Mouse (Mus musculus) adrenal gland, postnatal 10 days (tissue): ENCODE measurements around the gene Alg3. TPM values are rescaled to one million over a fixed set of nuclear protein-coding genes. Genes with fewer than 3 reads are reported as not detected.

Experiments used
- DNase-seq: peaks from one replicate; pipeline ENCODE4 v3.0.0; 2021; ENCODE audit warnings: mixed read lengths
- microRNA-seq: library from miRNA; unstranded; fragments of <30 nt; microRNA quantifications from one replicate; pipeline ENCODE4 v1.2.0, GENCODE M21; 2021
- total RNA-seq, 2 experiments: library from RNA; stranded (reverse); gene quantifications; 2 replicates each; pipeline ENCODE4 v1.2.3; 2021

Alg3 gene
- total RNA-seq, 2 experiments from 2014 or later, result 16.8 to 17.9 TPM

DNA sequence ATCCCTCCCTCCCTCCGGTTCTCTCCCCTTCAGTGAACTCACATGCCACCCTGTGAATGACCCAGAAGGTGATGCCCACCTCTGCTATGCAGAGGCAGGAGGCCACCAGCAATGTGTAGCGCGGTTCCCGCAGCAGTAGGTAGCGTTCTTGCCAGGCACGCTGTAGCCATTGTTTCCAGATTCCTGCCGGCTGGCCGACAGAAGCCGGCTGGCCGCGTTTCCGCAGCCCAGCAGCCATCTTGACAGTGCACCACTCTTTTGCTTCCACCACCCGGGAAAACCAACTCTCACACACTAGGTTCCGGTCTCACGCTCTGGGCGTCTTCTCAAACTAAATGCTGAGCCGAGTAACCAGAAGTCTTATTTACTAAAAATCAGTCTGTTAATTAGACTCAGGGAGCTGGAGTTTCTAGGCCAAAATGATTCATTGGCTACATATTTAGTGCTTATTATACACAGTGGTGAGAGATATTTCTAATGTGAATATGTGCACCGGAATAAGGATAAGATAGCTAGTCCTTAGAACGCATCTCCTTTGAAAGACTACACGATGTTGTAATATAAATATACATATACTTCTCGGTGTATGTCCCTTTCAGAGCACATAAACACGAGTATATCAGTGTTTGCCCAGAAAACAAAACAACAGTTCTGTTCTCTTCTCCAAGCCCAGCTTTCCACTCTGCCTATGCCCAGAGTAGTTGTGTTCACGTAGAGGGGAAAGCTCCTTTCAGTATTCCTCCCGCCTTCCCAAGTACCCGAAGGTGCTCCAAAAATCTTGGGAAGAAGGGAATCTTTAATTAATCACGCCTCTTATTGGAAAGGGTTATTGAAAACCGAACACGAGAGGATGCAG, 806 bp downstream of the Alg3 start:
- peak; percentile 83 for DNase-seq

DNA sequence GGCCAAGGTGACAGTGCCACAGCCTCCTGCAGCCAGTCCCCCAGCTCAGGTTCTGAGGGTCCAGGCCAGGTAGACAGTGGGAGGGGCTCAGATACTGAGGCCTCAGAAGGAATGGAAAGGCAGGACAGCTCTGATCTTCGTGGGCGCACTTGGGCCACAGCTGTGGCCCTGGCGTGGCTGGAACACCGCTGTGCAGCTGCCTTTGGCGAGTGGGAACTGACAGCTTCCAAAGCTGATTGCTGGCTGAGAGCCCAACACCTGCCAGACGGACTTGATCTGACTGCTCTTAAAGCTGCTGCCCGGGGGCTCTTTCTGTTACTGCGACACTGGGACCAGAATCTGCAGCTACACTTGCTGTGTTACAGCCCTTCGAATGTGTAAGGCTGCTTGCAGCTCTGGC, 6.8 kb downstream of the Alg3 start:
- DNase-seq, result no peak

DNA sequence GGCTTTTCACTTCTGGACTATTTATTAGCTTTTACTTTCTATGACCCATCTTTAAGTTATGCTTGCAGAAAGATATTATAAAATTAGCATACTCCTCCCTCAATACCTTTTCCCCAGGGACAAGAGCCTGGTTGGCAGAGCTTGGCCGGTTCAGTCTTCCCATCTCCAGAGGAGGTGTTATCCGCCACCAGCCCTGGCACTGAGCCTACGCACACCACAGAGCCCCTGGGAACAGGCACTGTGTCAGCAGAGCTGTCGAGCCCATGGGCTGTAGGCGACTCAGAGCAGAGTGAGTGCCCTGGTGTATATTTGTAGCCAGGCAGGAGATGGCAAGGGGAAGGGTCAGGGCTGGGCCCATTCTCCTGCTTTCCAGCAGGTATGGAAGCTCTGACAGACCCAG, 11.0 kb downstream of the Alg3 start:
- DNase-seq, result peak; percentile 25

DNA sequence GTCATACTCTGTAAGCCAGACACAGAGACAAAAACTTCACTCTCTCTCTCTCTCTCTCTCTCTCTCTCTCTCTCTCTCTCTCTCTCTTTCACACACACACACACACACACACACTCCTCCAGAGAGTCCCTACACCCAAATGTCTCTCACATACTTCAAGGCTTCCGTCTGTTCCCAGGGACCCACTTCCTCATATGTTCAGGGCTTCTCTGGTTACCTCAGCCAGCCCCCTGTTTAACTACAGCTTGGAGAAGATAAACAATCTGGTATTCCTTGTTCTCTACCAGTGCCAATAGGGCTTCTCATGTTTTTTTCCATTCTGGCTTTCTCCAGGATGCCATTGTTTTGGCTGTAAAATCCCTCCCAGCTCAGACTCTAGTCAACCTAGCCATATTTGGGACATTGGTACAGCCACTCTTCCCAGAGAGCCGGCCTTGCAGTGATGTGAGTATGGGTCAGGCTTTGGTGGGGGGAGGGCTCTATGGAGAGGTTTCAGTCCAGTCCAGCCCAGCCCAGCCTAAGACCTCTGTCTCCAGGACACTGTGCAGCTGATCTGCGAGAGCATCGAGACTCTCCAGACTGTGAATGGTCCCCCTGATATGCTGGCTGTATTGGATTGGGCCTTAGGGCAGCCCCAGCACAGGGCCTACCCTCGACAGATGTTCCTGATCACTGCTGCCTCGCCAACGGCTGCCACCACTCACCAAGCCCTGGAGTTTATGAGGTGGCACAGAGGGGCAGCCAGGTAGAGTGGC, 14.7 kb downstream of the Alg3 start:
- DNase-seq, result no peak

DNA sequence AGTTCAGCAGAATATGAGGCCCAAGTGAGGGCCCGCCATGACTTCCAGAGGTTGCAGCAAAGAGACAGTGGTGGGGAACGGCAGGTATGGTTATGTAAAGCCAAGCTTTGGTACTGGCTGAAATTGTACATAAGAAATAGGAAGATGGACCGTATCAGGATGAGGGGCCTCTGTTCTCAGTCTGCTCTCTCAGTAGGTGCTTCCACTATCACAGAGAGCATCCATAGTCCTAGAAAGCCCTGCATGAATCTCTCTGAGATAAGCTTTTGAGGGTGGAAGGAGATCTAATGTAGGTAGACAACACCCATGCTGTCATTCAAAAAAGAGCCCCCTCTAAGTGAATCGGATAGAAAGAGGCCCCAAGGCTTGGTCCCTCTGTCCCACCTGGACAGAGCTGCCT, 15.8 kb downstream of the Alg3 start:
- DNase-seq, result no peak

DNA sequence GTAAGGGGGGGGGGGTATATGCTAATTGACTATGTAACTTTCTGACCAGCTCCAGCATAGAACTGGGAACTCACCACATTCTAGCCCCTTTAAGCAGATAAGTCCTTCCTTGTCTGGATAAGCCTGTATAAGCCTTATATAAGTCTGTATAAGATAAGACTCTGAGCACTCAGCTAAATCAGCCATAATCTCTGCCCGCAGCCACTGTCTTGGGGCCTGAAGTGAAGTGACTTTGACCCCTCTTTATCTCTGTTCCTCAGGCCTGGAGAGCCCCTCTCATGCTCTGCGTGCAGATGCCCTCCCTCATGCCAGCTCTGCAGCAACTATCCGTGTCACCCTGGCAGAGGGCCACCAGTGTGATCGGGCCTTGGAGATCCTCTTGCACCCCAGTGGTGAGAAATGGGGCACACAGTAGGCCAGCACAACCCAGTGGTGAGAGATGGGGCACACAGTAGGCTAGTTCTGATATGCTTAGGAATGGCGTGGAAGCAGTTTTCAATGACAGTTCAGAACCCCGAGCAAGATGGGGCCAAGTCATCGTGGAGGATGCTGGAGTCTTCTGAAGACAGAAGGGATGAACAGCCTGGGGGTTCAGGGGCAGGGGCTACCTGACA, 16.4 kb downstream of the Alg3 start:
- DNase-seq, result no peak

DNA sequence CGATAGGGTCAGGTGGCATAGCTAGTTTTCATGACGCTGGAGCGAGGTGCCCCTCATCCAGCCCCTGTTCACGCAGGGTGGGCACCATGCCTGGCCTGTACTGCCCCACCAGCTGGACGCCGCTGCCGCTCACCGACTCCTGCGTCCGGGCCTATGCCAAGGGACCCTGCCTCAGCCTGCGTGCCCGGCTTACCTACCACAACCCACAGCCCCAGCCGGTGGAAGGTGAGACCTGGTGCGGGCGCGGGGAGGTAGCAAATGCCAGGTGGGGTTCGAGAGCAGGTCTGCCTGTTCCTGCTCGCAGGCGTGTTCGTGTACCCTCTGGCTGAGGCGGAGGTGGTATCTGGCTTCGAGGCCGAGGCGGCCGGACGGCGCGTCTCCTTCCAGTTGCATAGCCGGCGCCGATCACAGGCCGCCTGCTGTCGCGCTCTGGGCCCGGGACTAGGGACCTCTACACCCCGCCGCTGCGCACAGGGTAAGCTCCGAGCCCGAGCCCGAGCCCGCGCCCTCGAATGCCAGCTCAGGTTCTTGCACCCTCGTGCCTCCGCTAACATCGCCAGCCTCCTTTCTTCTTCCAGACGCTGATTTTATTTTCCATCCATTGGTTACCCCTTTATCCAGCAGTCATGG, 20.3 kb downstream of the Alg3 start:
- peak; percentile 27 for DNase-seq

DNA sequence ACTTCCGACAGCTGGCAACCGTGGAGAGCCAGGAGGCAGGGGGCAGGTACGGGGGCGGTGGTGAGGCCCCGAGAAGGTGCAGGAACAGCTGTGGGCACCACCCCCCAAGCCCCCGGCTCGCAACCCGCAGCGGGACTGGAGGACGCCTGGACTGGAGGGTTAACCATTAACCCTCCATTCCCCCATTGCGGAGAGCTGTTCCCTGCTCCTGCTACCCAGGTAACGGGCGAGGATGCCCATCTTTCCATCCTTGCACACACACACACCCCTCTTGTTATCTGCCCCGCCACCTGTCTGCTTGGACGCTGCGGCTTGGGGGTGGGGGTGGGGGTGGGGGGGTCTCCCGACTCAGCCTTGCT, 20.9 kb downstream of the Alg3 start:
- no peak for DNase-seq

DNA sequence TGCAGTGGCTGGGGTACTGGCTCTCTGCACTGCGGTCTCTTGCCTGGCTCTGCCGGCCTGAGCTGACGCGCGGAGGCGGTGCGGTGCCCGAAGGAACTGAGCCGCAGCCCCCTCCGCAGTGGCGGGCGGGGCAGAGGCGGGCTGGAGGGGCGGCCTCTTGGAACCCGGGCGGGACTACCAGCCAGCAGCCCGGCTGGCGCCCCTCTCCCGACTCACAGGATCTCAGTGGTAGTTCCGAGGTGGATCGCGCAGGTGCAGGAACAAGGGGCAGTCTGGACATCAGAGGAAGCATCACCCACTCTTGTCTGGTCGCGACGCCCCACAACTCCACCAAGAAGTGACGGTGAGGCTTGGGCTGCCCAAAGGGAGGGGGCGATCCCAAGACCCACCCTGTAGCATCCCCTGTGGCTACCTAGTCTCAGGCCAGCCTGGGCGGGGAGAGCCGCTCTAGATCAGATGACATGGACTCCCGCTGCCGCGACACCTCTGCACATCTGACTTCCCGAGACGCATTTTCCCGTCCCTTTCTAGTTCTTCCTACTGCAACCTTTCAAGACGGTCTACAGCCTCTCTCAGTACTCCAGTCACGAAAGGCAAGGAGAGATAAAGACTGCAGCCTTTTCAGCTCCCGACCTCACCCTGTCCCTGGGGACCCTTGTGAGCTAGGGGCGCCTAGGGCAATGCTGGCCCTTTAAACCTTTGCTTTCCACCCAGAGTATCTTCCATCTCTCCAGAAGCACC, 21.4 kb downstream of the Alg3 start:
- DNase-seq, result peak; percentile 44

DNA sequence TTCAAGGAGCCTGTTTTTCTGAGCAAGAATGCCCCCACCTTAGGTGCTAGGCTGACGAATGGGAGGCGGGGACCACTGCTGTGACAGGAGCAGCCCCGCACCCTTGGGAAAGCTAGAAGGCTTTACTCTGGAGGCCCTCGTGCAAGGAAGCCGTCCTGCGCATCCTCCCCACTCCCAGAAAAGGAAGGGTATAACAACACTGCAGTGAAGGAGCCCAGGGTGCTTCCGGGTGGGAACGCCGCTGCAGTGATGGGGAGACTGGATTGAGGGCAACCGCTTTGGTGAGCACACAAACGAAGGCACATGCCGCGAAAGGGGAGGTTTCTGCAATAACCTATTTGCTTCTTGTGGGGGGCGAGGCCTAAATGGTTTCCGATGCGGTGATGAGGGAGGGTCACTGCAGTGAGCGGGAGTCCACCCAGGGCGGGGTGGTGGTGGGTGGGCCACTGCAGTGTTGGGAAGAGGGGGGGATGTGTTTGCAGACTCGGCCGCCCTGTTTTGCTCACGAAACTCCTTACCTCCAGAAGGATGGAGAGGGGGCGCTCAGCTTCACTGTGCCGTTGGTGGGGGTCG, 22.1 kb downstream of the Alg3 start, which contains the start of gene Vwa5b2:
Vwa5b2 (plus strand) TSS at position 106 of the 573 bp plus-strand sequence.
- DNase-seq, result peak; percentile 6

DNA sequence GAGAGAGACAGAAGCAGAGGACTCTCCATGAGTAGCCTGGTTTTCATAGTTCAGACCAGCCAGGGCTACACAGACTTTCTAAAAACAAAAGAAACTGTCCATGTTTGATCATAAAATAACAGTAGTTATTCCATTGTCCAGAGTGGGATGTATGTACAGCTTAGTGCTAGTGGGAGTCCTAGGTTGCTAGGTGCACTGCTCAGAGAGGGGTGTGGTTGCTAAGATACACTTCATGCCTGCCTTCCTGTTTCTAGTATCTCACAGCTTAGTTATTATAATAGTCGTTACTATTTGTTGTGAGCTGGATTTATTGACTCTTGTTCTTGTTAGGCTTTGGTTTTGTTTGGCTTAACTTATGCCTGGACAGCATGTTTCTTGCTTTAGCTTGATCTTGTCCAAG, 46.5 kb downstream of the Alg3 start:
- no peak for DNase-seq

DNA sequence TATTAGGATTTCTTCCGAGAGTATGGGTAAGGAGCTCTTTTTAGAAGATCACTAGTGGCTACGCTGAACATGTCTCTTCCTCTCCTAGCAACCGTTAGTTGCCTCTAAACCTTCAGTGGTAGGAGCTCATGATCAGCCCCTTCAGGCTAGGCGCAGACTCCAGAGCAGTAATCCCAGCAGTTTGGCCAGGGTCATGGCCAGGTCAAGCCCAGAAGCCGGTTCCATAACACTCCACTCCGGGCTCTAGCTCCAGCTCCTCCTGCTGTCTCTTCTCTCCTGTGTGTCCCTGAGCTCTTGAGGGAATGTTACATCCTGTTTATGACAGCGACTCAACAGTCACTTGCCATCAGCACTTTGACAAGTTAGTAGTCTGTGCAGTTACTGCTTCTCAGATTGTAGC, 54.2 kb downstream of the Alg3 start:
- DNase-seq, result no peak

Small RNAs within 50 kb of the gene (microRNA-seq; reads per million reads assigned to microRNA genes)
- 8.3 reads per million, percentile 12 among the genes with 10 or more reads in this experiment for gene Mir1224

Other genes with a start within 250 kb of the Alg3 start
- gene Abcc5, start 185.3 kb downstream of the Alg3 start, total RNA-seq, result 10 to 100 TPM; 43.6 to 59.3 TPM
- gene Eif2b5, start 112.9 kb downstream of the Alg3 start, total RNA-seq, result 10 to 100 TPM; 56.6 to 61.4 TPM
- gene Dvl3, start 94.8 kb downstream of the Alg3 start, total RNA-seq, result 10 to 100 TPM; 38.9 to 43.5 TPM
- gene Ap2m1, start 76.3 kb downstream of the Alg3 start, total RNA-seq, result 100 to 1,000 TPM; 277 to 296 TPM
- 10 to 100 TPM; 71.2 to 78.8 TPM for gene Abcf3, start 63.2 kb downstream of the Alg3 start, total RNA-seq
- 1 to 10 TPM; 1.9 to 4.8 TPM for gene Vwa5b2, start 22.3 kb downstream of the Alg3 start, total RNA-seq
- gene Eef1akmt4, start 142 bp downstream of the Alg3 start, total RNA-seq, result 10 to 100 TPM in 1 of 2 experiments, 1 to 10 TPM in 1; 9.3 to 10.7 TPM
- not detected for gene Gm49333, start 125 bp downstream of the Alg3 start, total RNA-seq
- 10 to 100 TPM; 11.0 to 23.4 TPM for gene Camk2n2, start 9.6 kb upstream of the Alg3 start, total RNA-seq
- gene Ece2, start 18.1 kb upstream of the Alg3 start, total RNA-seq, result 1 to 10 TPM; 7.5 to 9.1 TPM
- 100 to 1,000 TPM; 196 to 198 TPM for gene Psmd2, start 39.9 kb upstream of the Alg3 start, total RNA-seq
- 100 to 1,000 TPM; 366 to 393 TPM for gene Eif4g1, start 56.6 kb upstream of the Alg3 start, total RNA-seq
- 10 to 100 TPM; 12.8 to 15.1 TPM for gene Fam131a, start 81.5 kb upstream of the Alg3 start, total RNA-seq
- 10 to 100 TPM; 26.0 to 31.7 TPM for gene Polr2h, start 105.9 kb upstream of the Alg3 start, total RNA-seq
- gene Clcn2, start 106.0 kb upstream of the Alg3 start, total RNA-seq, result 10 to 100 TPM; 15.2 to 26.5 TPM
- gene Chrd, start 121.4 kb upstream of the Alg3 start, total RNA-seq, result 1 to 10 TPM; 5.2 to 6.0 TPM
- gene Thpo, start 122.8 kb upstream of the Alg3 start, total RNA-seq, result 1 to 10 TPM; 2.5 to 3.3 TPM